Mouse (Mus musculus): Measurements from ENCODE around the gene Ndufs7.
"Not testable (repeated sequence)": the region's sequence is repeated elsewhere in the genome, so short reads cannot be mapped to it uniquely, and the experiment has no call there.

Gene Ndufs7

GRCm38 (mm10) chr10:80248971-80249640 lies at the start of gene Ndufs7:
Gene Ndufs7, plus strand, starts transcription at chr10:80249121.
- DNase-seq (ENCODE audit: low spot score): peak; percentile 91

- DNase-seq (ENCODE audit: low spot score): peak; percentile 64
Measured at GRCm38 (mm10) chr10:80199440-80200008, 49.4 kb upstream of the Ndufs7 start.

DNA sequence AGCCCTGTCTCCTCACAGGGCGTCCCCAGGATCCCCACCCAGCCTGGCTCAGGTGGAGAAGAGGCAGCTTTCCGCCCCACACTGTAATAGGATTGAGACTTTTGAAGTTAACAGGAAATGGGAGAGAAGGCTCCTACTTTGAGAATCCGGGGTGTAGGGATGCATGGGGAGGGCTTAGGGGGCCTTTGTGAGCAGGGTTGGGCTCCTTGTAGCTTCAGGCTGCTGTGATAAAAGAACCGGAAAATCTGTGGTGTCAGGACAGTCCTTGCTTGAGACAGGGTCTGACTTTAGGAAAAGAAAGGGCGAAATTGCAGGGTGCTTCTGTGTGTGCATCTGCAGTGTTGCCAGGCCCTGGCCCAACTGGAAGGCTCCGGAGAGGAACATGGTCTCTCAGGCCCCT lies 48.4 kb upstream of the Ndufs7 start:
- no peak for DNase-seq (ENCODE audit: low spot score)

DNA sequence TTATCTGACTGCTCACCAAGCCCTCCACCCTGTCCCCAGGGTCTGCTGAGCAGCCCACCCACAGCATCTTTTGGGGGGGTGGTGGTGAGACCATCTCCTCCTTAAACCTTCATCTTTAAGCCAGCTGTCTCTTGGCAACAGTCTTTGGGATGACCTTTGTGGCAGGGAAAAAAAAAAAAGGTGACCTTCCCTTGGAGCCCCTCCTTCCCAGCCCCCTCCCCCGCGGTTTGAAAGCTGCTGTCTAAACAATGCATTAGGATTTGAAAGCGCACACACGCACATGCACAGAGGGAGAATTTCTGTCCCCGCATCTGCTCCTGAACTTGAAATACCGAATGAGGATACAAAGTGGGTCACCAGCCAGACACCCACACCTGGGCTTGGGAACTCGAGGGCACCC lies 44.9 kb upstream of the Ndufs7 start:
- no peak for DNase-seq (ENCODE audit: low spot score)

GRCm38 (mm10) chr10:80207201-80207600 lies 41.7 kb upstream of the Ndufs7 start:
- no peak for DNase-seq (ENCODE audit: low spot score)

DNA sequence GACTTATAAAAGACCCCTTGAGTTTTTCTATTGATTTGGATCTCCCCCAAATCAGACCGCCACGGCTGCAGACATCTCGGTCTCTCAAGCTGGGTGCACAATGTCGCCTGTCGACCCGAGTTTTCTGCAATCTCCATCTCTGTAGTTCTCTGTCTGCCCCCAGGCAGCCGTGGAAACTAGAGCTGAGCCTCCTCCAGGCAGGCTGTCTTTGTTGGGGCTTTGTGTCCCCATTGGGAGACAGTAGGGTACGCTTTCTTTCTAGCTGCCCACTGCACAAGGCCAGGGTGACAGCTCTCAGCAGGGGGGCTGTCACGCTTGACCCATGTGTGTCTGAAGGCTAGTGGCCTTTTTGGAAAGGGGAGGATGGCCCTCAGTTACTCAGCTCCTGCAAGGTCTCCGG lies 41.2 kb upstream of the Ndufs7 start:
- no peak for DNase-seq (ENCODE audit: low spot score)

- no peak for DNase-seq (ENCODE audit: low spot score)
Measured at GRCm38 (mm10) chr10:80208248-80208647, 40.7 kb upstream of the Ndufs7 start.

- no peak for DNase-seq (ENCODE audit: low spot score)
Measured at GRCm38 (mm10) chr10:80208841-80209371, 40.0 kb upstream of the Ndufs7 start.

GRCm38 (mm10) chr10:80211547-80212103 lies 37.3 kb upstream of the Ndufs7 start:
- DNase-seq (ENCODE audit: low spot score): not testable (repeated sequence)

GRCm38 (mm10) chr10:80215048-80215772 lies 33.7 kb upstream of the Ndufs7 start:
- no peak for DNase-seq (ENCODE audit: low spot score)

DNA sequence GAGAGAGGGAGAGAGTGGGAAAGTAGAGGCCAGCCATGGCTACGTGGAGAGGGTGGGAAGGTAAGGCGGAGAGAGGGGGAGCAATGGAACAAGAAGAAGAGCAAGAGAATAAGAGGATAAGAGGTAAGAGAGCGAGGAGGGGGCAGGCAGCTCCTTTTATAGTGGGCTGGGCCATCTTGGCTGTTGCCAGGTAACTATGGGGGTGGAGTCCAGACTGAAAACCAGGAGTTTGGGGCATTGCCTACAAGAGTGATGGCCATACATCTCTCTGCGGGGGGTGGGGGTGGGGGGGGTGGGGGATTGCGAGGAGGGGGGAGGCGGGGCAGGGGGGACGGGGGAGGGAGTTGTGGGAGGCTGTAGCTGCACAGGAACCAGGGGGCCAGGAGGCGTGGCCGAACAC lies 28.2 kb upstream of the Ndufs7 start:
- DNase-seq (ENCODE audit: low spot score): no peak

DNA sequence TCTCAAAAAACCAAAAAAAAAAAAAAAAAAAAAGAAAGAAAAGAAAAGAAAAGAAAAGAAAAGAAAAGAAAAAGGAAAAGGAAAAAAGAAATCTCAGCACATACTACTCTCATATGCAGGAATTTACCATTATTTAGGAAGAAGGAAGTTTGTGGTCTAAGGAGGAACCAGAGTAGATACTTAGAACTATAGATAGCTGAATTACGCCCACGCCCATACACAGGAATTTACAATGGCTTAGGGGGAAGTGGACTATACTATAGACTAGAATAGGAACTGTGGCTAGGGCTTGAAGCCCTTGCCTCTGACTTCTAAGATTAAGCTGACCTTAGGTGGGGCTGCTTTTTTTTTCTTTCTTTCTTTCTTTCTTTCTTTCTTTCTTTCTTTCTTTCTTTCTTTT lies 25.8 kb upstream of the Ndufs7 start:
- not testable (repeated sequence) for DNase-seq (ENCODE audit: low spot score)

- no peak for DNase-seq (ENCODE audit: low spot score)
Measured at GRCm38 (mm10) chr10:80226071-80226415, 22.9 kb upstream of the Ndufs7 start.

GRCm38 (mm10) chr10:80226416-80227165 lies 22.3 kb upstream of the Ndufs7 start, which contains the start of gene Mum1:
Gene Mum1, plus strand, starts transcription at chr10:80226434.
- peak; percentile 100 for DNase-seq (ENCODE audit: low spot score)

DNA sequence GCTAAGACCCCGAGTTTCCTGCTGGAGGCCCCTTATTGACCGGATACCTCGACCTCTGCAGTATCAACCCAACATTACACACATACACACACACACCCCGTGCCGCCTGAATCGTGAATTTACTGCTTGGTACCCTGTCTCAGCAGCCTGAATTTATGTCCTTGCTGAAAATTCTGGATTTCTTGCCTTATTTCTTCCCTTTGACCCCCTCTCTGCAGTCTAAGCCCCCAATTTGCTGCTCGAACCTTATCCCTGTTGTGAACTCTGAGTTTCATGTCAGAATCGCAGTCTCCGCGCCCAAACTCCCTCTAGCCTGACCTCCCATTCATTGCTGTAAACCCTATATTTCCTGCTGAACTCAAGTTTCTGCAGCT lies 21.8 kb upstream of the Ndufs7 start:
- no peak for DNase-seq (ENCODE audit: low spot score)

- DNase-seq (ENCODE audit: low spot score): no peak
Measured at GRCm38 (mm10) chr10:80227877-80228775, 20.8 kb upstream of the Ndufs7 start.

DNA sequence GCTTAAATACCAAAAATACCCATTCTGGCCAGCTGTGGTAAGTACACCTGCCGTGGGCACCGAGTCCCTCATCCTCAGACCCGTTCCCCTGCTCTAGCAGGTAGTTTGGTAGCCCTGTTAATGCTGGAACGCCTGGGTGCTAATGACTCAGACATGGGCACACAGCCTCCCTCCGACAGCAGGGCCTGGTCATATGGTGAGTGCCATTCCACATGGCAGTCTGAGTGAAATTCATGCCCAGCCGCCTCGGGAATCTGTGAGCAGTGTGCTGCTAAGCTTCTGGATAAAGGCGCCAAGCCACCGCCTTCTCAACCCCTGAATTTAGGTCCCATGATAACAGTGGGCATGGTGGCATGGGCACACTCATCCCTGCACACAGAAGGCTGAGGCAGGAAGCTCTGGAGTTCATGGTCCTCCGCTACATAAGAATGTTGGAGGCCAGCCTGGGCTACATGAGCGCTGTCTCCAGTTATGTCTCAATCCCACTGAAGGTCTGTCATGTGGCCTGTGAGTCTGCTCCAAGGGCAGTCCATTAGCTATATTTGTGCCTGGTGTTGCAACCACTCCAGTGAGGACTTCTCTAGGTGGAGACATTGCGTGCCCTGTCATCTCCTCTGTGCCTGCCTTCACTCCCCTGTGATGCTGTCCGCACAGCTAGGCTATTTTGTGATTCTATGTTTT lies 12.6 kb upstream of the Ndufs7 start:
- DNase-seq (ENCODE audit: low spot score): no peak

DNA sequence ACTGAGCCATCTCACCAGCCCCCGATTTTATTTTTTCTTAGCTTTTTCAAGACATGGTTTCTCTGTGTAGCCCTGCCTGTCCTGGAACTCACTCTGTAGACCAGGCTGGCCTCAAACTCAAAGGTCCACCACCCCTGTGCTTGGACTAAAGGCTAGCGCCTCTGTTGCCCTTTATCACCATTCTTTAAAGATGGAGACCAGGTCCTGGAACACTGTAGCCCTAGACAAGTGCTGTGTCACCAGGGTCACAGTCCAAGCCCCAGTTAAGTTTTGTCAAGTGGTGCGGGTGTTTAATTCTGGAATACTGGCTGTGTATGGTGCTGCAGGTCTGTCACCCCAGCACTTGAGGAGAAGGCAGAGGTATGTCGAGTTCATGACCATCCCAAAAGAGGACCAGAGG lies 11.9 kb upstream of the Ndufs7 start:
- no peak for DNase-seq (ENCODE audit: low spot score)

DNA sequence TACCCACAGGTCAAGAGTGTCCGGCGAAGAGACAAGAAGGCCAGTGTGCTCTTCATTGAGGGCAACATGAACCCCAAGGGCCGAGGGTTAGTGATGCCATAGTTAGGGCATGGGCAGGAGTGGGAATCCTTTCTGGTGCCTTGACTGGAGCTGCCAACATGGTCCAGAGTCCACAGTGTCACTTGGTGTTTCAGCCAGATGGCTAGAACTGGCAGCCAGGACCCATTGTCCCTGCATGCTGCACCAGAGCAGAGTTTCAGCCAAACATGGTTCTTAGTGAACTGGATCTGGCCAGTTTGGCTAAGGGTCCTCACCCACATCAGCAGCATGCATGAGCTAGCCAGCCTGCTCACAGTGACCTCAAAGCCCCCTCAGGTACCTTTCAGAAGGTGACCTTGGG lies 10.6 kb upstream of the Ndufs7 start:
- DNase-seq (ENCODE audit: low spot score): no peak

DNA sequence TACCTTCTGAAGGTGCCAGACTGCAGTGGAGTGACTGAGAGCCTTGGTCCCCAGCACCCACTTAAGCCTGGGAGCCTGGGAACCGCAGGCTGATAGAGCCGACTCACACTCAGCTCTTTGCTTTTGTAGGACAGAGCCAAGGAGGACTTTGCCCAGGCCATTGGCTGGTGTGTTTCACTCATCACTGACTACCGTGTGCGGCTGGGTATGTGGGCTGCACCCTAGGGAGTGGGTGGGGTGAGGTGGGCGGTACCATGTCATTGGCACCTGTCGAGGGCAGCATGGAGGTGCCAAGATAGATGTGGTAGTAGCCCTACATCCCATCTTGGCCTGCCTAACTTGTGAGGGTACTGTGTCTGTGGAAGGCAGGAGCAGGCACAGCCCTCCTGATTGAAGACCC lies 9.1 kb upstream of the Ndufs7 start:
- DNase-seq (ENCODE audit: low spot score): no peak

DNA sequence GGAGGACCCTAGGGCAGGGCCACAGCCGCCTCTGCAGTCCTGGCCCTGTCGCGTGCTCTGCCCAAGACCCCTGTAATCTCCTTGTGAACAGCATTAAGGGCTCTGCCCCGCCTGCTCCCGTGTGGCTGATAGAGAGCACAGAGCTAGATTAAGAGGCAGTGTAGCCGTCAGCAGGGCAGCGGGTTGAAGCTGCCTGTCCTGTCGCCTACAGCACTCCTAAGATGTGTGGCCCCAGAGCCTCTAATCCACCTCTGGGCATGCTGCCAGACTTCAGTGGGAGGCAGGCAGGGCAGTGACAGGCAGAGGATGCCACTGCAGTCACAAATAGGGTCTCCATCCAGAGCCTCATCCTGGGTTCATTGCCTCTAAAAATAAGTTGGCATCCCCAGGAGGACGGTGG lies 6.8 kb upstream of the Ndufs7 start:
- DNase-seq (ENCODE audit: low spot score): no peak
